Comparison of ENCODE assay signal across 10 mouse cellular contexts in genomic region chr19:12597073-12597405, GRCm38 (mm10). TPM values are rescaled to one million over a fixed set of nuclear protein-coding genes. Genes with fewer than 3 reads are reported as not detected.
DNase-seq lines count a peak whose midpoint lies in the region; ATAC-seq lines count a peak whose summit lies in the region.
"Had no signal": no experiment of that assay in that cellular context is flagged by ENCODE, and none has a peak within 500 bp of the region (broad histone marks: within the 10 kb centered on the region; RNA-seq: fewer than 3 reads in every experiment).

No protein-coding gene starts in this region.

- peak overlapping the region; percentile 80; the same call in 1 of the 2 replicates for H3K9ac ChIP-seq in stomach, embryonic 16.5 days (ENCODE audit: low read length)

- DNase-seq in frontal cortex, postnatal 10 days (ENCODE audit: low spot score in 2 of 2), result no peak
- DNase-seq in right cerebral cortex, adult 18-20 months, result peak; percentile 15
- no peak for DNase-seq in right cerebral cortex, postnatal 25 days
- peak; percentile 65 to 78 for DNase-seq in kidney, postnatal 25 days
- DNase-seq in layer of hippocampus, adult 8-10 months (ENCODE audit: low spot score in 2 of 2), result no peak
- DNase-seq in c-Kit-positive CD71-positive TER-119-positive erythroid progenitor cells, embryonic 14.5 days (ENCODE audit: low spot score), result no peak

- H3K27ac ChIP-seq in stomach, embryonic 16.5 days (ENCODE audit: low read length), result no peak overlapping the region

- peak overlapping the region; percentile 96 for H3K4me2 ChIP-seq in stomach, embryonic 16.5 days (ENCODE audit: low read depth, low read length)

- no peaks in the 10 kb centered on the region for H3K9me3 ChIP-seq in stomach, embryonic 16.5 days (replicated peaks; ENCODE audit: control insufficient read depth, low read length)

- no peaks in the 10 kb centered on the region for H3K27me3 ChIP-seq in stomach, embryonic 16.5 days (ENCODE audit: control insufficient read depth, insufficient read depth, low read length)
- H3K27me3 ChIP-seq: CH12.LX had no signal

- H3K4me3 ChIP-seq in stomach, embryonic 16.5 days (replicated peaks; ENCODE audit: low read length), result peak overlapping the region; percentile 71

- WGBS in stomach, embryonic 16.5 days, result 45% methylated on average over 3 of the region's 3 CpGs

- no peaks in the 10 kb centered on the region for H3K36me3 ChIP-seq in stomach, embryonic 16.5 days (ENCODE audit: control insufficient read depth, insufficient read depth, low read length)

- H3K4me1 ChIP-seq in stomach, embryonic 16.5 days (ENCODE audit: control insufficient read depth, insufficient read depth, low read length), result peaks cover 9% of the 10 kb centered on the region; the same call in 1 of the 2 replicates

- peak; percentile 77 for ATAC-seq in frontal cortex, adult (ENCODE audit: low TSS enrichment)
- ATAC-seq in stomach, embryonic 16.5 days (ENCODE audit: insufficient read depth, low FRiP score), result no peak

RNA-seq across cellular contexts. Expression of gene Gm4952, which starts 2.7 kb away (rescaled TPM):
- 0.70 and 1.0 TPM in 2 replicates for polyA plus RNA-seq in stomach, embryonic 16.5 days (2015; fragmentation: Nextera tagmentation; extraction: Ambion mirVana)
- total RNA-seq in layer of hippocampus, adult 8-10 months (2022), result not detected

RNA-seq across cellular contexts. Expression of gene Glyat, which starts 36.1 kb away (rescaled TPM):
- 0.05 TPM in 1 of 2 replicates, not detected in the other for polyA plus RNA-seq in stomach, embryonic 16.5 days (2015; fragmentation: Nextera tagmentation; extraction: Ambion mirVana)
- under 1 TPM in 3 of 4 experiments, not detected in 1; 0.11 to 0.32 (median 0.16) TPM for total RNA-seq in layer of hippocampus, adult 8-10 months (2022)
- total RNA-seq: CH12.LX had no signal
- polyA plus RNA-seq: brain, embryonic 14.5 days had no signal

RNA-seq across cellular contexts. Expression of gene Fam111a, which starts 51.5 kb away (rescaled TPM):
- 21.1 and 23.5 TPM in 2 replicates for polyA plus RNA-seq in stomach, embryonic 16.5 days (2015; fragmentation: Nextera tagmentation; extraction: Ambion mirVana)
- 1 to 10 TPM; 1.4 to 3.9 (median 2.3) TPM for total RNA-seq in layer of hippocampus, adult 8-10 months (2022)

Comparison
In these comparisons a context has a peak if more than half of its experiments do, and no peak if none do; other contexts are left out.
1. DNase-seq: peak in right cerebral cortex, adult 18-20 months (single experiment) and kidney, postnatal 25 days (2 of 2); none in frontal cortex, postnatal 10 days (0 of 2), right cerebral cortex, postnatal 25 days (single experiment), layer of hippocampus, adult 8-10 months (0 of 2) and c-Kit-positive CD71-positive TER-119-positive erythroid progenitor cells, embryonic 14.5 days (single experiment).